Mouse (Mus musculus) limb, embryonic 14.5 days (tissue): Measurements from ENCODE around the gene Safb. TPM values are rescaled to one million over a fixed set of nuclear protein-coding genes. Genes with fewer than 3 reads are reported as not detected.

ENCODE experiments used
- ATAC-seq: fragments of 200-750 bp; cut with Nextera tagmentation; 2 replicates; pipeline ENCODE4 v1.8.0; 2017; ENCODE audit warnings: low read depth, moderate number of reproducible peaks, moderate TSS enrichment; ENCODE audit not compliant: low FRiP score
- DNase-seq: peaks from one replicate; pipeline ENCODE4 v3.0.0-alpha.2; 2015; ENCODE audit warnings: low spot score
- H3K27ac ChIP-seq: fragments of 300-500 bp; sonication (generic); replicated peaks from 2 replicates; pipeline ENCODE4 v1.5.1; 2014; ENCODE audit warnings: low read depth, mild to moderate bottlenecking, low read length, moderate library complexity, mixed read lengths
- H3K27me3 ChIP-seq: fragments of 300-500 bp; sonication (generic); 2 replicates; pipeline ENCODE4 v1.6.1; 2014; ENCODE audit warnings: low read length, mixed read lengths; ENCODE audit not compliant: control insufficient read depth, insufficient read depth
- H3K36me3 ChIP-seq: fragments of 300-500 bp; sonication (generic); 2 replicates; pipeline ENCODE4 v1.6.1; 2014; ENCODE audit warnings: mild to moderate bottlenecking, low read length, moderate library complexity, mixed read lengths; ENCODE audit not compliant: control insufficient read depth, insufficient read depth
- H3K4me1 ChIP-seq: fragments of 300-500 bp; sonication (generic); 2 replicates; pipeline ENCODE4 v1.6.1; 2014; ENCODE audit warnings: antibody characterized with exemption, low read length, mixed read lengths; ENCODE audit not compliant: control insufficient read depth, insufficient read depth
- H3K4me2 ChIP-seq: fragments of 300-500 bp; sonication (generic); replicated peaks from 2 replicates; pipeline ENCODE4 v1.6.1; 2014; ENCODE audit warnings: low read depth, mild to moderate bottlenecking, low read length, moderate library complexity; ENCODE audit not compliant: severe bottlenecking
- H3K4me3 ChIP-seq: fragments of 300-500 bp; sonication (generic); replicated peaks from 2 replicates; pipeline ENCODE4 v1.5.1; 2014; ENCODE audit warnings: low read length
- H3K9ac ChIP-seq: fragments of 300-500 bp; sonication (generic); 2 replicates; pipeline ENCODE4 v1.6.1; 2014; ENCODE audit warnings: mild to moderate bottlenecking, low read depth, low read length, moderate library complexity; ENCODE audit not compliant: severe bottlenecking
- H3K9me3 ChIP-seq: fragments of 300-500 bp; sonication (generic); 2 replicates; pipeline ENCODE4 v1.6.1; 2016; ENCODE audit warnings: low read length; ENCODE audit not compliant: control insufficient read depth
- POLR2A ChIP-seq: fragments of 200-500 bp; IDR thresholded peaks from 2 replicates; pipeline ENCODE4 v1.8.0; 2012; ENCODE audit warnings: inconsistent platforms, mild to moderate bottlenecking, moderate library complexity, borderline replicate concordance; ENCODE audit not compliant: insufficient read depth, insufficient read length; ENCODE audit errors: extremely low read depth
- WGBS: fragments of 180-500 bp; shearing (Covaris S2); extraction: QIAGEN DNeasy Blood & Tissue Kit; methylation state at CpG from one replicate; pipeline ENCODE4 v1.1.7; 2014; 5-methylcytosine and 5-hydroxymethylcytosine counted together
- polyA plus RNA-seq, 2 experiments: library from polyadenylated mRNA; depleted of rRNA in 1 of 2; stranded (reverse) in 1 of 2; unstranded in 1 of 2; fragments of >200 nt; fragmentation: Nextera tagmentation in 1 of 2; extraction: Ambion mirVana in 1 of 2; gene quantifications; 2 replicates each; pipeline versions ENCODE4 v1.2.1 to v1.2.3; 2012 to 2014

Safb gene
- polyA plus RNA-seq, 2 experiments = 71.8 to 169 TPM

- no peak for DNase-seq
These were observed 22.8 kb upstream of the Safb start for GRCm38 (mm10) chr17:56561866-56562265.

GRCm38 (mm10) chr17:56566293-56566692 is 18.3 kb upstream of the Safb start:
- TF ChIP-seq POLR2A = no peak
- no peak for ATAC-seq

More at GRCm38 (mm10) chr17:56561866-56562265, 22.8 kb upstream of the Safb start:
- Histone ChIP-seq H3K9ac (no peak overlapping the region), H3K27me3 (no peaks in the 10 kb centered on the region), H3K4me3 (no peak overlapping the region), H3K4me1 (no peaks in the 10 kb centered on the region), H3K4me2 (no peak overlapping the region), H3K9me3 (no peaks in the 10 kb centered on the region), H3K36me3 (peaks cover 61% of the 10 kb centered on the region), H3K27ac (no peak overlapping the region)
- ATAC-seq = no peak
- WGBS = 96% methylated on average over 2 of the region's 2 CpGs
- no peak for TF ChIP-seq POLR2A

GRCm38 (mm10) chr17:56566918-56567317 is 17.7 kb upstream of the Safb start:
- Histone ChIP-seq H3K36me3 (peaks cover 100% of the 10 kb centered on the region), H3K27me3 (no peaks in the 10 kb centered on the region), H3K4me2 (no peak overlapping the region), H3K4me1 (no peaks in the 10 kb centered on the region), H3K4me3 (no peak overlapping the region), H3K9me3 (no peaks in the 10 kb centered on the region), H3K27ac (no peak overlapping the region), H3K9ac (no peak overlapping the region)
- no peak for TF ChIP-seq POLR2A
- 89% methylated on average over 5 of the region's 5 CpGs for WGBS
- no peak for ATAC-seq
- no peak for DNase-seq

More at GRCm38 (mm10) chr17:56566293-56566692, 18.3 kb upstream of the Safb start:
- no peak overlapping the region for H3K27ac ChIP-seq
- H3K9ac ChIP-seq = no peak overlapping the region
- H3K9me3 ChIP-seq = no peaks in the 10 kb centered on the region
- 92% methylated on average over 29 of the region's 29 CpGs for WGBS
- no peak overlapping the region for H3K4me2 ChIP-seq
- peaks cover 100% of the 10 kb centered on the region for H3K36me3 ChIP-seq
- H3K4me3 ChIP-seq = no peak overlapping the region
- H3K4me1 ChIP-seq = no peaks in the 10 kb centered on the region
- DNase-seq = no peak
- H3K27me3 ChIP-seq = no peaks in the 10 kb centered on the region

GRCm38 (mm10) chr17:56567370-56567769 is 17.3 kb upstream of the Safb start:
- Histone ChIP-seq H3K27me3 (no peaks in the 10 kb centered on the region), H3K4me3 (no peak overlapping the region), H3K36me3 (peaks cover 100% of the 10 kb centered on the region), H3K9me3 (no peaks in the 10 kb centered on the region), H3K9ac (no peak overlapping the region), H3K4me1 (no peaks in the 10 kb centered on the region), H3K4me2 (no peak overlapping the region), H3K27ac (no peak overlapping the region)
- TF ChIP-seq POLR2A = no peak
- no peak for DNase-seq
- WGBS = 97% methylated on average over 4 of the region's 4 CpGs
- ATAC-seq = no peak

GRCm38 (mm10) chr17:56570287-56570686 is 14.3 kb upstream of the Safb start:
- TF ChIP-seq POLR2A = no peak
- no peak overlapping the region for H3K4me2 ChIP-seq
- H3K4me3 ChIP-seq = no peak overlapping the region
- H3K27ac ChIP-seq = no peak overlapping the region
- 90% methylated on average over 4 of the region's 4 CpGs for WGBS
- no peak for DNase-seq
- no peaks in the 10 kb centered on the region for H3K27me3 ChIP-seq
- no peaks in the 10 kb centered on the region for H3K4me1 ChIP-seq
- H3K36me3 ChIP-seq = peaks cover 98% of the 10 kb centered on the region
- H3K9ac ChIP-seq = no peak overlapping the region
- no peaks in the 10 kb centered on the region for H3K9me3 ChIP-seq
- no peak for ATAC-seq

GRCm38 (mm10) chr17:56572154-56572553 is 12.5 kb upstream of the Safb start:
- DNase-seq (no peak), ATAC-seq (no peak)
- H3K27me3 ChIP-seq = no peaks in the 10 kb centered on the region
- no peak overlapping the region for H3K27ac ChIP-seq
- H3K4me1 ChIP-seq = no peaks in the 10 kb centered on the region
- H3K4me3 ChIP-seq = no peak overlapping the region
- no peaks in the 10 kb centered on the region for H3K9me3 ChIP-seq
- no peak overlapping the region for H3K9ac ChIP-seq
- peaks cover 92% of the 10 kb centered on the region for H3K36me3 ChIP-seq
- 71% methylated on average over 1 of the region's 1 CpGs for WGBS
- no peak for TF ChIP-seq POLR2A
- H3K4me2 ChIP-seq = no peak overlapping the region
